Mouse (Mus musculus): ENCODE results near the gene Stk32b.

Gene Stk32b

DNA sequence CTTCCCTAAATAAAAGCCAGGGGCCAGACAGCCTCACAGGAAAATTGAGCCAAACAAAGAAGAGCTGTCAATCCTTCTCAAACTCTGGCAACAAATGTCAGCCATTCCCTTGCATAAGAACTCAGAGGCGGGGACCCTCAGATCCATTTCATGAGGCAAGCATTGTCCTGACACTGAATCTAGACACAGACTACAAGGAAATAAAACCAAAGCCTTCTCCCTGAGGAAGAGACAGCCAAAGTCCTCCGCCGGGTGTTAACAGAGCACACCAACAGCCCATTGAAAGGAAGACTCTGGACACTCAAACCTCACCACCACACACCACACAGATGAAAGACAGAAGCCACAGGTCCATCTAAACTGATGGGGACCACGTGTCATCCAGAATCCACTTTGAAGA, 57.8 kb downstream of the Stk32b start:
- peak; percentile 70 for DNase-seq

DNA sequence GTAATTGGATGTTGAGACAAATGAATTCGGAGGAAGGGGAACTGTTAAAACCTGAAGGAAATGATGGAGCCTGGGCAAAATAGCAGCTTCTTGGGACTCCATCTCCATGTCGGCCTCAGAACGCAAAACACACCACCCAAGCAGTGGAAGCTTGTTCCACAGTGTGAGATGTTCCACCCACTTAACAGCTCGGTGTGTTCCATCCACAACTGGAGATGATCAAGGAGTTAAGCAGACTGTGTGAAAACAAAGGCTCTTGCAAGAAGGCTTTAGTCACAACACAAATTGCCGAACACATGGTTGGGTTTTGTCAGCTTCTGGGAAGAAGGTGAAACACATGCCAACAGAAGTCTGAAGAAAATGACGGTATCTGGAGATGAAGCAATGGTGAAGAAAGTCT, 59.2 kb downstream of the Stk32b start:
- DNase-seq = peak; percentile 57

DNA sequence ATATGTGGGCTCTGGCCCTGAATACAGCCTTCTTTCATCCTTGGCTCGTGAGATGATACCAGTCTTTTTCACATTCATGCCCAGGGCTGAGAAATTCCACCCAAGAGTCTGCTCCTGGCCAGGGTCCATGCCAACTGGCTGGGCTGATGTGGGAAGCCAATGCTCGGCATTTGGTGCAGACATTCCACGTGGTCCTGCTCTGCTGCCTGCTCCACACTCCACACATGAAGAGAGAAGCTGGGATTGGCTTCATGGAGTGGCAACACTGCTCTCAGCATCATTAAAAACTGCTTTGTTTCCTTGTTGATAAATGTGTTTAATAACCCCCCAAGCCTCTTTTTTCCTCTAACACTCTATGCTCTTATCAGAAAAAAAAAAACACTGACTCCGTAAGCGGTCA, 61.8 kb downstream of the Stk32b start:
- peak; percentile 64 for DNase-seq

DNA sequence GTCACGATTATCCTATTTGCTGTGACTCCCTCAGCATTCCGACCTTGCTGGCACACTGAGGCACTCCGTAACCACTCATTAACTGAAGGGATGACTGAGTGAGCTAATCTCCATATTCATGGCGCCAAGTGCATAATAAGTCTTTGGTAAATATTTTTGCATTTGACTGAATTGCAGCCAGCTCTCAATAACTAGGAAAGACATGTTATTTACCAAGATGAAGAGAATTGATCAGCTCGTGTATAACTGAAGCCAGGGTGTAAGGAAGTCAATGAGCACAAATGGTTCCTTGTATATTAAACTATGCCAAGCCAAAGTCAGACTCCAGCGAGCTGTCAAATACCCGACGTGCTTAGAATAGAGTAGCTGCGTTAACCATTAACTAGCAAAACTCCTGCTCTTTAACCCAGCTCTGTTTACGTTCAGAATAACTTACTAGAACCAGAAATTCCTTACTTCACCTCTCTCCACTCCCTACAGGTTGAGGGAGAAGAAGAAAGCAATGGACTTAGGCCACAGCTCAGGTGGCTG, 66.2 kb downstream of the Stk32b start:
- DNase-seq = peak; percentile 34

DNA sequence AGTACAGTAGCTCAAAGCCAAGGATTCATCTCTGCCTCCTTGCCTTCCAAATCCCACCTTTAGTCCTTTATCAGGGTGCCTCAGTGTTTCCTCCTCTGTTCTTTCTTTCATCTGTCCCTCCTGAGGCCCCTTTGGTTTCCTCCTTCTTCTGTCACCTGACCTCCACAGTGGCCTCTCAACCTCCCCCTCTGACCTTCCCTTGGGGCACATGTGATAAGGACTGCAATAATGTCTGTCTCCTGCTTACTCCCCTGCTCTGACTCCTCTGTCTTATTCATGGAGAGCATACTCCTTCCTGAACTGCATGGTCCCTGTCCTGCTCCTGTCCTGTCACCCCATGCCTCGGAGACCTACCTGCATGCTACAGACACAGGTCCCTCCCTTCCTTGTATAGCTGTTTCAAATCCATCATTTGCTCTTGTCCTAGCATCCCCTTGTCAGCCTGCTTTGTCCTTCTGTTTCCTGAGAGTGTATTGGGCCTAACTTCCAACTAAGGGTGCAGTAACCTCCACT, 66.8 kb downstream of the Stk32b start:
- peak; percentile 74 for DNase-seq

DNA sequence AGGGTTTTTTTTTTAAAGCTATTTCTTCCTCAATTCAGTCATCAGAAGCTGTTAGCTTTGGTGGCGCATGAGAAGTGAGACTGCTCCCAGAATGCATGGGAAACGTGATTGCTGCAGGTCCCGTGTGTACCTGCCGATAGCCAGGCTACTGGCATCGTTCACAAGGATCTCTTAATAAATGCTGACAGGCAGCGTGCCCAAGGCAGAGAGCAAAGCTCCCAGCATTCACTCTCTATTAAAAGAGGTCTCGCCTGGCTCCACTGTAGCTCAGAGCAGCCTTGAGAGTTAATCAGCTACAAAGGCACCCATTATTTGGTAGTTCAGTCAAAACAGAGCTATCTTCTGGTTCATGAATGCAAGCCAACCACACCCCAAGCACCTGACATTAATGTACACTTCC, 72.9 kb downstream of the Stk32b start:
- no peak for DNase-seq

DNA sequence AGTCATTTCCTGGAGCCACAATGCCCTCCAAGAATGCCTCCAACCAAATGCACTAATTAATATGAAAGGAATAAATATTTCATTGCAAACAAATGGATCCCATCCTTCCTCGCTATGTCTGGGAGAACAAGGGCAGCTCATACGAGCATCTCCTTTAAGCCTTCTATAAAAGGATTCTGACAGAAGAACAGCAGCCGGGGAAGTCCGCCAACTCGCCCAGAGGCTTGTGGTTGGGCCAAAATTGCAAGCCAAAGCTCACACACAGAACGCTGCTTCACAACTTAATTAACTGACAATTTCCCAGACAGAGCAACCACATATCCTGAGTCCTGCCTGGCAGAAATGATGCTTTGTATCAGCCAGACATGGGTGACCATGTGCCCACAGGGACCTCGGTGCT, 74.5 kb downstream of the Stk32b start:
- peak; percentile 27 for DNase-seq

DNA sequence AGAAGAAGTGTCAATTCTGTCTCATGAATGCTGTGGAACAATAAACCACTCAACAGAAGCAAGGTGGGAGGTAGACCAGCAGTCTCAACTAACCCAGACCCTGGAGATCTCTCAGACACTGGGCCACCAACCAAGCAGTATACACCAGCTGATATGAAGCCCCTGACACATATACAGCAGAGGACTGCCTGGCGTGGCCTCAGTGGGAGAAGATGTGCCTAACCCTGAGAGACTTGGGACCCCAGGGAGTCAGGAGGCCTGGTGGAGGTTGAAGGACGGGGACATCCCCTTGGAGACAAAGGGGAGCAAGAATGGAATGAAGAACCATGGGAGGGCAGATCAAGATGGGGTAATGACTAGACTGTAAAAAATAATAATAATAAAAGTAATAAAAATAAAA, 82.2 kb downstream of the Stk32b start:
- peak; percentile 57 for DNase-seq

DNA sequence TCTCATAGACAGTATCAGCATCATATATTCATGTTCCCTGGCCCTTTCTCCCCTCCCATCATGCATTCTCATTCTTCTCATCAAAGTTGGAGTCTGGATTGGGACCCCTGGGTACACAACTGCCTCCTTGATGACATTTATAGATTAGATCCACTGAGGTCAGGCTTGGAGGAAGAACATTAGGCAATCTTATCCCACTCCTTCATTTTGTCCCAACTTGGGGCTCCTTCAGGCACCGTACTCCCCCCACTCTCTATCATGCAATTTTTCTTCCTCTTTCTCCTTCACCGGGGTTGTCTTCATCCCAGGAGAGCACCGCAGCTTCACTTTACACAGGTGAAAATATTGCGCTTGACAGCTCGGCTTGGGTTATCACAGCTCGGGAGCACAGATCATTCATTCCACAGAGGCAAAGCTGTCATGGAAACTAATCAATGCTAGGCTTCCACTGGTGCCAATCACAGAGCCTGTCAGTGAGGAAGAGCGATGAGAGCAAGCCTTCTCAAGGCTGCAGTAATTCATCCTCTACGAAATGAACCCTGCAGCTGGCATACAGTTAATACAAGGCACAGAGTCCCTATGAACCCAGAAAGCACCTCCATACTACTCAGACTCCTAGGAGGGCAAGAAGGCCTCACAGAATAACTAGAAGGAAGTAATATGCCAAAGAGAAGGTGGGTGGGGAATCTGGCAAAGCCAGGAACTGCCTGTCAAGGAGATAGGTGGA, 89.4 kb downstream of the Stk32b start:
- peak; percentile 48 for DNase-seq

DNA sequence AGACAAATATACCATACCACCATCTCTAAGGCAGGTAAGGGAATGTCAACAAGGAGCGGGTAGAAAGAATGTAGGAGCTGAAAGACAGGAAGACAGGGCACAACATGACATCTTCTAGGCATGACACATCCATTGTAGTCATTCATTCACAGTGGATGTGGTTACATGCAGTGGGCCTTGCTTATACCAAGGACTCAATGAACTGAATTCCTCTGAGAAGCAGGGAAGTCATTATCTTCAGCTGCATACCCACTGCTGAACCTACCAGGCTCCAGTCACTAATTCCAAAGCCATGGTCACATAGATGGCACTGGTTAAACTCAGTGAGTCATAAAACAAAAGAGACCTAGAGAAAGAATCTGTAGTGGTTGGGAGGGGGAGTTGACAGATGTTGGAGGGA, 105.1 kb downstream of the Stk32b start:
- peak; percentile 75 for DNase-seq

DNA sequence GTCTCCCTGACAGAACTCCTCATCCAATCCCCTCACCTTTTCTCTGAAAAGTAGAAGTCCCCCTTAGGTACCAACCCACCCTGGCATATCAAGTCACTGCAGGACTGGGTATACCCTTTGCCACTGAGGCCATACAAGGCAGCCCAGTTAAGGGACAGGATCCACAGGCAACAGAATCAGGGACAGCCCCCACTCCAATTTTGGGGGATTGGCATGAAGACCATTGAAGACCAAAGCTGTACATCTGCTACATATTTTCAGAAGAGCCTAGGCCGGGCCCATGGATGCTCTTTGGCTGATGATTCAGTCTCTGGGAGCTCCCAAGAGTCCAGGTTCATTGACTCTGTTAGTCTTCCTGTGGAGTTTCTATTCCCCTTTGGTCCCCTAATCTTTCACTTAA, 117.4 kb downstream of the Stk32b start:
- peak; percentile 63 for DNase-seq

DNA sequence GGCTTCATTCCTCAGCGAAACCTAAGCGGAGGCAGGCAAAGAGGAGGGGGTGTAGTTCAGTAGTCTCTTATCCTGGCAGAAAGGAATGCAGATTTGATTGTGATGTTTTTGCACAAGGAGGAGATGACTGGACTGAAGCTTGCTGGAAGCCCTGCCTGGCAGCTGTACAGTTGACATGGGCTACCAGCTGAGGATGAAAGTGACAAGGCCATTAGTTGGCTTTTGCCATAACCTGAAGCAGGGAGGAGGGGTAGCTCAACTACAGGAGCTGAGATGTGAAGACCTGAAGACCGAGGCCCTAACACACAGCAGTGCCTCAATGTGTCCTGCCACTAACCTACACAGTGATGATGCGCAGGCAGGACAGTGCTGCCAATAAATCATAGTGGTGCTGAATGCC, 118.7 kb downstream of the Stk32b start:
- peak; percentile 63 for DNase-seq

DNA sequence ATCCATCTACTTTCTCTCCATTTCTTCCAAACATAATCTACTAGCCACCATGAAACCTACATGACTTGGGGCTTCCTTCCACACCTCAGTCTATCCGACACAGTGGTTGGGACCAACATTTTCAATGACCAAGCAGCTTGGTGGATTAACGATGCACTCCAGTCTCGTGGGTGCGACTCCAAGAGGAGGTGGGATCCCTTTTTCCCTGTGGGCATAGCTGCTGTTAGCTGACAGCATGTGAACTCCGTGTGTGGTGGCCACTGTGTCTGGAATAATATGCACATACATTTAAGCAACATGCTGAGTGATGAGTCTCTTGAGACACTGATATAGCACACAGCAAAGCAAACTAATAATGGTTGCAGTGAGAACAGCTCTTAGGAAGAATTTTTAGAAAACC, 124.6 kb downstream of the Stk32b start:
- DNase-seq = peak; percentile 67

DNA sequence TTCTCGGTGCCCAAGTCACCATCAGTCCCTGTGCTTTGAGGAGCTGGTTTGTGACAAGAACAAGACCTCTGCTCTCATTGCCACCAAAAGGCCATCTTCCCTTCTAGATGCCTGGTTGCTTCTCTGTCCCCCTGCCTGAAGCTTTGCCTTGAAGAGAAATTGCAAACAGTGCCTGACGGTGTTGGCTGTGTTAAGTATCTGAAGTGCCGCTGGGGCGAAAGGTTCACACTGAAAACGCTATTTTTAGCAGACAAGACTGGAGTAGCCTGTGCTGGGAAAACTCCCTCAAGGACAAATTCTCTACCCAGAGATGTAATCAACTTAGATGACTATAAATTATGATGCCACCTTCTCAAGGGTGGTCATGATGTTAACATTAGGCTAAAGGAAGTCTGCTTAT, 129.1 kb downstream of the Stk32b start:
- no peak for DNase-seq

DNA sequence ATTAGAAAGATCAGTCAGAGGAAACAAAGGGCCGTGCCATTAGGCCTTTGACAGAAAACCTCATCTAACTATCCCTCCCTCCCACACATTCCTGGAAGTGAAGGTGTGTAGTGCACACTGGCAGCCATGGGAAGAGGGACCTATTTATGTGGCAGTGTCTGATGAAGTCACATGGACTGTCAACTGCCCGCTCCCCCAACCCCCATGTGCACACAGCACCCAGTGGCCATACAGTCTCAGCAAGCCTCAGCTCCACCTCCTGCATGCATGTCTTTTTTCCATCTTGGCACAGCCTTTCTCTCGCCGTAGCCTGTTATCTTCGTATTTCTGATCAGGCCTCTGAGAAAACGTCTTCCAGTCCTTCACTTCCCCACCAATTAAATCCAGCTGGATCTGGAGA, 130.9 kb downstream of the Stk32b start:
- peak; percentile 55 for DNase-seq

DNA sequence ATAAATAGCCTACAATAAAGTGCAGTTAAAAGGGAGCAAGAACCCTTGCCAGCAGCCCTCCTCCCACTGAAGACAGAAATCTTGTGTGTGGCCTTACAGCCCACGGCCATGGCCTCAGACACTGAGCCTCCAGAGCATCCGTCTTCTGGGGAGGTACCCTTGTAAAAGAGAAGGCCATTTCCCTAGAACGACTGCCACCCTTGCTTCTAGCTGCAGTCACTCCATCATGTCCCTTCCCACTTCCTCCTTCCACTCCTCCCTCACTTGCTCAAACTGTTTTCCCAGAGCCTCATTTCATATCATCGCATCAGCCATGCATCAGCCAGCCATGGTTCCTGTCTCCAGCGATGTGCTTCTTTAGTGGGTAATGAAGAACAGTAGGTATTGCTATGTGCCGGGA, 141.5 kb downstream of the Stk32b start:
- DNase-seq = peak; percentile 58

DNA sequence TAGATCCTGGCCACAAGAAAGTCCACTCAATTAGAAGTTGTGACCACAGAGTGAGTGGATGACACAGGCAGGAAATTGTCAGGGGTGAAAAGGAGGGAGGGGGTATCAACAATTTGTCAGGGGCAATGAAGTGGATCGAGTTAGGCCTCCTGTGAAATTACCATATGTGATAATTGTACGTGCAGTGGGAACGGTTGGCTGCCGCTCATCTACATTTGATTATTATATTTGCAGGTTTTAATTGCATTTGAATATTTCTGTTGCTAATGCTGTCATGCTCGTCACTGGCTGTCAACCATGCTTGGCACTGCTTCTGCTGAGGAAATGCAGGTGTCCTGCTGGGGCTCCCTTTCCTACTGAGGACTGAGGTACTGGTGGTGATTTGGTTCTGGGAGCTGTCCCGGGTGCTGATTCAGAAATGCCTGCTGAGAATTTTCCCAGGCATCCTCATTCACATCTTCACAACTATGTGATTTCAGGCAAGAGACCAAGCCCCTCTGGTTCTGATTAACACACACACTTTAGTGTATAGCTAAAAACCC, 159.6 kb downstream of the Stk32b start:
- peak; percentile 70 for DNase-seq

DNA sequence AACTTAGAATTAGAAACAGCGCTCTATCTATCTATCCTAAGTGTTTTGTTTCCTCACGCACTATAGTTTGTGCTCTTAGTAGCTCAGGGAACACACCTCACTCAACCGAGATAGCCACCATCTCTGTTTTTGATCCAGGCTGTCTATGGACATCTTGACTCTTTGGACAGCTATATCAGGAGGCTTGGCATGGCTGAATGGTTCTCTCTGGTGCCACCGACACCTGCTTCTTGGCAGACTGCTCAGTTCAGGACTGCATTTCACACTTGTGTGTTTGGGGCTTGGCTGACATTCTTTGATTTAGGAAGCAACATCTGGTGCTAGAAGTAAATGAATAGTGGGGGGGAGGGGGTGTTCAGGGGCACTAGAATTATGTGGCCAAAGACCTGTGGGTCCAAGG, 162.7 kb downstream of the Stk32b start:
- DNase-seq = peak; percentile 60

DNA sequence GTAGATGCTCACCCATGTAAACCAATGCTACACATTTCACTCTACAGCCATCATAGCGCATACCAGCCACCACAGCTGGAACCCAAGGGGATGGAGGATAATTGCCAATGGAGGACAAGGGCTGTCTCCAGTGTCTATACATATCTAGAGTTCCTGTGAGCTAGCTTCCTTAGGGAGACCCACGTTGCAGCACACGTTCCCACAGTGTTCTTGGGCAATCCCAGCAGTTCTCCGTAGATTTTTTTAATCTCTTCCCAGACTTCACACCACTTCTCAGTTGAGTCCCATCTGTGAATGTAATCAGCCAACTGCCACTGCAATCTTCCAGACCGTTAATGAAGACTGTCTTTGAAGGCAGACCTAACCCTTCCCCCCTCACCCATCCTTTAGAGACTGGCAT, 165.3 kb downstream of the Stk32b start:
- DNase-seq = peak; percentile 75

DNA sequence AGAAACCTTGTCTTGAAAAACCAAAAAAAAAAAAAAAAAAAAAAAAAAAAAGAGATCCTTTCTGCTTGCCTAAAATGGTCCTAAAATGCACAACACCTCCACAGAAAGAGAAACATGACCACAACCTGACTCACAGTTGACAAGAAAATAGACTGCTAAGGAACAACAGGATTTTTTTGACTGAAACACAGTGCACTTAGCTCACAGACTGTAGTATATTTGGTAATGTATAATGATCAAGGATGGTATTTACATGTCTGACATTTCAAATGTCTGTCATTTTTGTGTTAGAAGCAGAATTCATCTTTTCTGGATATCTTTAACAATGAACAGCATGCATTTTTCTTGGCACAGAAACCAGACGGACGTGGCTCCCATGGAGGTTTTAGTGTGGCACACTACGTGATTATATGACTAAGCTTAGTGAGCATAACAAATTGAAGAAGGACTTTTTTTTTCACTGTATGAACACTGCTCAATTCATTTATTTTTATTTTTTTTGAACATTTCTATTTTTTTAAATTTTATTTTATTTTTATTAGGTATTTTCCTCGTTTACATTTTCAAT, 181.2 kb downstream of the Stk32b start:
- DNase-seq = no peak

DNA sequence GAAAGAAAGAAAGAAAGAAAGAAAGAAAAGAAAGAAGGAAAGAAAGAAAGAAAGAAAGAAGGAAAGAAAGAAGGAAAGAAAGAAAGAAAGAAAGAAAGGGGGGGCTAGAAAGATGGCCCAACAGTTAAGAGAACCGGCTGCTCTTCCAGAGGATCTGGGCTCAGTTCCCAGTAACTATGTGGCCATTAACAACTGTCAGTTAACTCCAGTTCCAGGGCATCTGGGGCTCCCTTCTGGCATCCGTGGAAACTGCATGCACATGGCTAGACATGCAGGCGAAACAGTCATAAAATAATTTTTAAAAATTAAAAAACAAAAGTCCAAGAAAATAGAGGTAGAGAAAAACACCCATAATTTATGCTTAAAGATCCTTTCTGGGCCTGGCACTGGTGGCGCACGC, 181.7 kb downstream of the Stk32b start:
- DNase-seq = peak; percentile 42

DNA sequence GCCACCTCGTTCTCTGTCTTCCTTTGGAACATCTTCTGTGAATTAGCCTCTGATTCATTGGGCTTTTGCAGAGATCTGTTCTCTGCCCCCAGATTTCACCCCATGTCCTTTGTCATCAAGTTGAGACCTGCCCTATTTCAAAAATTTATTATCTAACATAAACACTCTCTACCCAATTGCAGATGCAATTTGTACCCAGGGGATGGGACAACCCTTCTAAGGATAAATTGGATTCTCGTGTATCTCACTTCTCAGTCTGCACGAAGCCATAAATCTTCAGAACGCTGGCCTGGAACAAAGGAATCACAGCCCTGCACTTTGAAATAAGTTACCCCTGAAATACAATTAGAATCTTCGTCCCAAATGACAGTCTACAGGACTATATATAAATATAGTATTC, 191.6 kb downstream of the Stk32b start:
- no peak for DNase-seq

DNA sequence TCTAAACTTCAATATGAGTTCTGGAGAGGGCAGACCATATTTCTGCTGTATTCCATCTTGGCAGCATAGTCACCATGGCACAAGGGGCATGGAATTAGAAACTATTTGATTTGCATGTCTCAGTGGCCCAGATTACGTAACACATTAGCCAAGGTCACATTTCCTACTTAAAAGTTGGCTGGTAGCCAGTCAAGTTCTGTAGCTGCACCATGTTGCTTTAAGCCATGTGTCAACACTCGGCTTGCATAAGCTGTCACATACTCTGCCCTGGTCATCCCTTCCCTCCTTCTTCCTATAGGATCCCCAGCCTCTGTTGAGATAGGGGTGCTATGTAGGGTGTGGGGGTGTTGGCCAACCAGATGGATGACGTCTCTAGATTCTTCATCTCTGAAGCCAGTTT, 196.5 kb downstream of the Stk32b start:
- DNase-seq = peak; percentile 89

DNA sequence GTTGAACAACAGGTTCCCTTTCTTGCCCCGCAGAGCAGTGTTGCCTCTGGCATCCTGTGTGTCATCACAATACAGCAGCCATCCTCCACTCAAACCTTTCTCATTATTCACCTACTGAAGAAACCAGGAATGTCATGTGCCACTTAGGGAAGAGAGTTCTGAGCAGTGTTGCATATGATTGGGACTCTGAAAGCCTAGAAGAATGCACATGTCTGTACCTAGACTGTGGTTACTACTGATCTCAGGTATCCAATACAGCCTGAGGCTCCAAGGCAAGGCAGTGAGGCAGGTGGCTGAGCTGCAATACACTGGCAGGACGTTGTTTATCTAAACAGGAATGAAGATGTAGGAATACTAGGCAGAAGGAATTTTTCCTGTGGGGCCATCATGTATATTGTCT, 204.5 kb downstream of the Stk32b start:
- DNase-seq = peak; percentile 45

All from heart, adult 11 months (tissue).